Mouse (Mus musculus): ENCODE results near the gene Srd5a1. TPM values are rescaled to one million over a fixed set of nuclear protein-coding genes. Genes with fewer than 3 reads are reported as not detected.
"Not testable (repeated sequence)": the region's sequence is repeated elsewhere in the genome, so short reads cannot be mapped to it uniquely, and the experiment has no call there.

Srd5a1 gene
- polyA plus RNA-seq, 1 experiment from 2014 or later: 21.5 TPM

- peak overlapping the region; percentile 92 for H3K4me3 ChIP-seq (ENCODE audit: low read depth, low read length)
- H3K36me3 ChIP-seq (ENCODE audit: control insufficient read depth, insufficient read depth, low read length): peaks cover 10% of the 10 kb centered on the region; the same call in 1 of the 2 replicates
- no peaks in the 10 kb centered on the region; the same call in 1 of the 2 replicates for H3K4me1 ChIP-seq (replicated peaks; ENCODE audit: control insufficient read depth, insufficient read depth, low read length)
- no peaks in the 10 kb centered on the region for H3K9me3 ChIP-seq (ENCODE audit: control insufficient read depth, low read length)
- no peak for DNase-seq (ENCODE audit: low spot score)
- no peak overlapping the region for H3K27ac ChIP-seq (ENCODE audit: low read depth, low read length)
- peak overlapping the region; percentile 46 for H3K9ac ChIP-seq (ENCODE audit: low read depth, low read length)
- WGBS: 1% methylated on average over 40 of the region's 40 CpGs
- H3K27me3 ChIP-seq (ENCODE audit: control insufficient read depth, insufficient read depth, low read length): no peaks in the 10 kb centered on the region
- H3K4me2 ChIP-seq (replicated peaks; ENCODE audit: low read depth, low read length): peak overlapping the region; percentile 54
- peak; percentile 49; the same call in 1 of the 2 replicates for ATAC-seq (ENCODE audit: low FRiP score)
Observed at GRCm38 (mm10) chr13:69610751-69611397, 368 bp downstream of the Srd5a1 start.

- no peak for DNase-seq (ENCODE audit: low spot score)
- Histone ChIP-seq H3K4me3 (ENCODE audit: low read depth, low read length) (no peak overlapping the region), H3K27me3 (ENCODE audit: control insufficient read depth, insufficient read depth, low read length) (no peaks in the 10 kb centered on the region), H3K9ac (ENCODE audit: low read depth, low read length) (no peak overlapping the region), H3K36me3 (ENCODE audit: control insufficient read depth, insufficient read depth, low read length) (no peaks in the 10 kb centered on the region), H3K9me3 (ENCODE audit: control insufficient read depth, low read length) (no peaks in the 10 kb centered on the region), H3K27ac (ENCODE audit: low read depth, low read length) (no peak overlapping the region), H3K4me1 (replicated peaks; ENCODE audit: control insufficient read depth, insufficient read depth, low read length) (no peaks in the 10 kb centered on the region; the same call in 1 of the 2 replicates), H3K4me2 (replicated peaks; ENCODE audit: low read depth, low read length) (no peak overlapping the region)
- ATAC-seq (ENCODE audit: low FRiP score): no peak
- WGBS: 84% methylated on average over 8 of the region's 8 CpGs
Observed at GRCm38 (mm10) chr13:69608734-69609133, 2.5 kb downstream of the Srd5a1 start.

GRCm38 (mm10) chr13:69604670-69605069 is 6.6 kb downstream of the Srd5a1 start:
- ATAC-seq (ENCODE audit: low FRiP score) (no peak), DNase-seq (ENCODE audit: low spot score) (no peak)
- no peaks in the 10 kb centered on the region for H3K4me1 ChIP-seq (replicated peaks; ENCODE audit: control insufficient read depth, insufficient read depth, low read length)
- no peak overlapping the region for H3K4me3 ChIP-seq (ENCODE audit: low read depth, low read length)
- H3K27me3 ChIP-seq (ENCODE audit: control insufficient read depth, insufficient read depth, low read length): no peaks in the 10 kb centered on the region
- H3K9me3 ChIP-seq (ENCODE audit: control insufficient read depth, low read length): no peaks in the 10 kb centered on the region
- H3K9ac ChIP-seq (ENCODE audit: low read depth, low read length): no peak overlapping the region
- H3K4me2 ChIP-seq (replicated peaks; ENCODE audit: low read depth, low read length): no peak overlapping the region
- no peak overlapping the region for H3K27ac ChIP-seq (ENCODE audit: low read depth, low read length)
- 91% methylated on average over 1 of the region's 1 CpGs for WGBS
- H3K36me3 ChIP-seq (ENCODE audit: control insufficient read depth, insufficient read depth, low read length): no peaks in the 10 kb centered on the region

GRCm38 (mm10) chr13:69601321-69601720 is 9.9 kb downstream of the Srd5a1 start:
- 90% methylated on average over 5 of the region's 5 CpGs for whole genome bisulfite sequencing
- no peaks in the 10 kb centered on the region for H3K27me3 ChIP-seq (ENCODE audit: control insufficient read depth, insufficient read depth, low read length)

GRCm38 (mm10) chr13:69600863-69601262 is 10.4 kb downstream of the Srd5a1 start:
- not testable (repeated sequence) for H3K4me1 ChIP-seq (replicated peaks; ENCODE audit: control insufficient read depth, insufficient read depth, low read length); H3K9me3 ChIP-seq (ENCODE audit: control insufficient read depth, low read length); H3K27ac ChIP-seq (ENCODE audit: low read depth, low read length); ATAC-seq (ENCODE audit: low FRiP score); H3K4me2 ChIP-seq (replicated peaks; ENCODE audit: low read depth, low read length); H3K27me3 ChIP-seq (ENCODE audit: control insufficient read depth, insufficient read depth, low read length); H3K9ac ChIP-seq (ENCODE audit: low read depth, low read length); H3K36me3 ChIP-seq (ENCODE audit: control insufficient read depth, insufficient read depth, low read length); H3K4me3 ChIP-seq (ENCODE audit: low read depth, low read length); DNase-seq (ENCODE audit: low spot score)
- 92% methylated on average over 5 of the region's 5 CpGs for WGBS

More at GRCm38 (mm10) chr13:69601321-69601720, 9.9 kb downstream of the Srd5a1 start:
- no peak overlapping the region for H3K27ac ChIP-seq (ENCODE audit: low read depth, low read length)
- H3K9ac ChIP-seq (ENCODE audit: low read depth, low read length): no peak overlapping the region
- no peaks in the 10 kb centered on the region for H3K9me3 ChIP-seq (ENCODE audit: control insufficient read depth, low read length)
- no peak overlapping the region for H3K4me2 ChIP-seq (replicated peaks; ENCODE audit: low read depth, low read length)
- DNase-seq (ENCODE audit: low spot score) (no peak), ATAC-seq (ENCODE audit: low FRiP score) (no peak)
- H3K4me3 ChIP-seq (ENCODE audit: low read depth, low read length): no peak overlapping the region
- no peaks in the 10 kb centered on the region for H3K4me1 ChIP-seq (replicated peaks; ENCODE audit: control insufficient read depth, insufficient read depth, low read length)
- no peaks in the 10 kb centered on the region for H3K36me3 ChIP-seq (ENCODE audit: control insufficient read depth, insufficient read depth, low read length)

- Histone ChIP-seq H3K36me3 (ENCODE audit: control insufficient read depth, insufficient read depth, low read length) (no peaks in the 10 kb centered on the region), H3K9me3 (ENCODE audit: control insufficient read depth, low read length) (no peaks in the 10 kb centered on the region), H3K9ac (ENCODE audit: low read depth, low read length) (no peak overlapping the region), H3K4me3 (ENCODE audit: low read depth, low read length) (no peak overlapping the region), H3K27ac (ENCODE audit: low read depth, low read length) (no peak overlapping the region), H3K27me3 (ENCODE audit: control insufficient read depth, insufficient read depth, low read length) (no peaks in the 10 kb centered on the region), H3K4me1 (replicated peaks; ENCODE audit: control insufficient read depth, insufficient read depth, low read length) (no peaks in the 10 kb centered on the region), H3K4me2 (replicated peaks; ENCODE audit: low read depth, low read length) (no peak overlapping the region)
- ATAC-seq (ENCODE audit: low FRiP score) (no peak), DNase-seq (ENCODE audit: low spot score) (no peak)
- 92% methylated on average over 10 of the region's 10 CpGs for WGBS
Observed at GRCm38 (mm10) chr13:69598867-69599266, 12.4 kb downstream of the Srd5a1 start.

GRCm38 (mm10) chr13:69596515-69596914 is 14.7 kb downstream of the Srd5a1 start:
- no peaks in the 10 kb centered on the region for H3K27me3 ChIP-seq (ENCODE audit: control insufficient read depth, insufficient read depth, low read length)
- H3K27ac ChIP-seq (ENCODE audit: low read depth, low read length): no peak overlapping the region
- no peak for DNase-seq (ENCODE audit: low spot score)
- ATAC-seq (ENCODE audit: low FRiP score): no peak
- no peak overlapping the region for H3K9ac ChIP-seq (ENCODE audit: low read depth, low read length)
- H3K4me1 ChIP-seq (replicated peaks; ENCODE audit: control insufficient read depth, insufficient read depth, low read length): no peaks in the 10 kb centered on the region
- H3K4me2 ChIP-seq (replicated peaks; ENCODE audit: low read depth, low read length): no peak overlapping the region
- WGBS: 93% methylated on average over 2 of the region's 2 CpGs
- H3K36me3 ChIP-seq (ENCODE audit: control insufficient read depth, insufficient read depth, low read length): no peaks in the 10 kb centered on the region
- no peaks in the 10 kb centered on the region for H3K9me3 ChIP-seq (ENCODE audit: control insufficient read depth, low read length)
- no peak overlapping the region for H3K4me3 ChIP-seq (ENCODE audit: low read depth, low read length)

- no peak overlapping the region for H3K4me3 ChIP-seq (ENCODE audit: low read depth, low read length)
- H3K4me2 ChIP-seq (replicated peaks; ENCODE audit: low read depth, low read length): no peak overlapping the region
- ATAC-seq (ENCODE audit: low FRiP score): no peak
- no peak overlapping the region for H3K9ac ChIP-seq (ENCODE audit: low read depth, low read length)
- H3K27me3 ChIP-seq (ENCODE audit: control insufficient read depth, insufficient read depth, low read length): no peaks in the 10 kb centered on the region
- no peaks in the 10 kb centered on the region for H3K9me3 ChIP-seq (ENCODE audit: control insufficient read depth, low read length)
- 92% methylated on average over 6 of the region's 6 CpGs for WGBS
- no peak for DNase-seq (ENCODE audit: low spot score)
- H3K4me1 ChIP-seq (replicated peaks; ENCODE audit: control insufficient read depth, insufficient read depth, low read length): no peaks in the 10 kb centered on the region
- no peak overlapping the region for H3K27ac ChIP-seq (ENCODE audit: low read depth, low read length)
- no peaks in the 10 kb centered on the region for H3K36me3 ChIP-seq (ENCODE audit: control insufficient read depth, insufficient read depth, low read length)
Observed at GRCm38 (mm10) chr13:69595911-69596310, 15.3 kb downstream of the Srd5a1 start.

GRCm38 (mm10) chr13:69594577-69595256 is 16.5 kb downstream of the Srd5a1 start:
- DNase-seq (ENCODE audit: low spot score): no peak
- WGBS: 86% methylated on average over 7 of the region's 7 CpGs

More at GRCm38 (mm10) chr13:69594577-69595256, 16.5 kb downstream of the Srd5a1 start:
- H3K27me3 ChIP-seq (ENCODE audit: control insufficient read depth, insufficient read depth, low read length): no peaks in the 10 kb centered on the region
- no peak overlapping the region for H3K4me2 ChIP-seq (replicated peaks; ENCODE audit: low read depth, low read length)
- no peak overlapping the region for H3K9ac ChIP-seq (ENCODE audit: low read depth, low read length)
- no peaks in the 10 kb centered on the region for H3K9me3 ChIP-seq (ENCODE audit: control insufficient read depth, low read length)
- H3K27ac ChIP-seq (ENCODE audit: low read depth, low read length): no peak overlapping the region
- no peaks in the 10 kb centered on the region for H3K4me1 ChIP-seq (replicated peaks; ENCODE audit: control insufficient read depth, insufficient read depth, low read length)
- no peaks in the 10 kb centered on the region for H3K36me3 ChIP-seq (ENCODE audit: control insufficient read depth, insufficient read depth, low read length)
- H3K4me3 ChIP-seq (ENCODE audit: low read depth, low read length): no peak overlapping the region
- no peak for ATAC-seq (ENCODE audit: low FRiP score)
